Mouse (Mus musculus) retina, embryonic 14.5 days (tissue): Measurements from ENCODE around the gene Tcf7l2.
A peak's percentile ranks its signal among the peaks of the same experiment; 100 is the strongest.

Experiments
- DNase-seq: peaks from one replicate; pipeline ENCODE4 v3.0.0-alpha.2; 2015; ENCODE audit warnings: low spot score

Tcf7l2 gene

GRCm38 (mm10) chr19:55941253-55942125 lies 199.9 kb downstream of the Tcf7l2 start:
- no peak for DNase-seq

- no peak for DNase-seq
Observed at GRCm38 (mm10) chr19:55951397-55951796, 209.8 kb downstream of the Tcf7l2 start.

GRCm38 (mm10) chr19:55953207-55953606 lies 211.6 kb downstream of the Tcf7l2 start:
- no peak for DNase-seq

DNA sequence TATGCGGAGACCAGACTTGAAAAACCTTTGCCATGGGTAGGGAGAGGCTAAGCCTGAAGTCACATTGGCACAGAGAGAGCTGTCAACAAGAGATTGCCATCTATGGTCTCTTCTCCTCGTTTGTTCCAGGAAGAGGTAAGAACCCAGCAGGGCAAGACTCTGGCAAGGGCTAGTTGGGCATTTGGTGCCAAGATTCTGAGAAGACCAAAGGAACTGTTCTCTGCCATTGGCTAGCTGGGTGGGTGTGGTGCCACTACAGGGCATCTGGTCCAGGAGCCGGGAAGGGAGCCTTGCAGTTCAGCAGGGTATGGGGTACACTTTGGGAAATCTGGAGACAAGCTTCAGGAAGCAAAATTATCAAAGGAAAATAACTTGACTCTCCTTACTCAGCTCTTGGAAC lies 213.5 kb downstream of the Tcf7l2 start:
- no peak for DNase-seq

DNA sequence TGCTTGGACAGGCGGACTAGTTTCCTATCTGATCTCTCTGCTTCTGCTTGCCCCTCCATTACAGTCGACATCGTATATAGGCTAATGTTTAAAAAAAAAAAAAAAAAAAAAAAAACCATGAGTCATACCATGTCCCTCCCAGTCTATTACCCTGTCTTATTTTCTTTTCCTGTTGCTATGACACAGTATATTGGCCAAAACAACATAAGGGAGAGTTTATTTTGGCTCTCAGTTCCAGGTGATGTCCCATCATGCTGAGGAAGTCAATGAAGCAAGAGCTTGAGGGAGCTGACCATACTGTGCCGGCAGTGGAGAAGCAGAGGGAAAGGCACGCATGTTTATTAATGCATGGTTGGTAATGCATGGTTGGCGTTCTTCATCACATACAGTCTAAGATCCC lies 215.1 kb downstream of the Tcf7l2 start:
- DNase-seq = no peak

- no peak for DNase-seq
Observed at GRCm38 (mm10) chr19:55964421-55964820, 222.8 kb downstream of the Tcf7l2 start.

DNA sequence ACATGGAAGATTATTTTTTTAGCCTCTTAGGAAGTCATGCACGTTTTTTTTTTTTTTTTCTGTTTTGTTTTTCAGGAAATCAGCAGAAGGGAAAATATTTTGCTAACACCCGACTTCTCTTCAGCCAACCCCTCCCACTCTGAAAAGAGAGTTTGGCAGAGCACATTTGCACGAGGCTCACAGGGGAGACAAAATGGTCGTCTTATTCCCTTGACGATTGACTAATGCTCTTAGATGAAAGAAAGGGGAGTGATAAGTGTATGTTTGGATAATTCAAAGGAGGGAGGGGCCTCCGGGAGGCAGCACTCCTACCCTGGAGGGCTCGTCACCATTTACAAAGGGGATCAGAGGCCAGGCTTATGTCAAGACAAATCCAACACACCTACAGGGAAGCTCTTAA lies 224.4 kb downstream of the Tcf7l2 start:
- no peak for DNase-seq

DNA sequence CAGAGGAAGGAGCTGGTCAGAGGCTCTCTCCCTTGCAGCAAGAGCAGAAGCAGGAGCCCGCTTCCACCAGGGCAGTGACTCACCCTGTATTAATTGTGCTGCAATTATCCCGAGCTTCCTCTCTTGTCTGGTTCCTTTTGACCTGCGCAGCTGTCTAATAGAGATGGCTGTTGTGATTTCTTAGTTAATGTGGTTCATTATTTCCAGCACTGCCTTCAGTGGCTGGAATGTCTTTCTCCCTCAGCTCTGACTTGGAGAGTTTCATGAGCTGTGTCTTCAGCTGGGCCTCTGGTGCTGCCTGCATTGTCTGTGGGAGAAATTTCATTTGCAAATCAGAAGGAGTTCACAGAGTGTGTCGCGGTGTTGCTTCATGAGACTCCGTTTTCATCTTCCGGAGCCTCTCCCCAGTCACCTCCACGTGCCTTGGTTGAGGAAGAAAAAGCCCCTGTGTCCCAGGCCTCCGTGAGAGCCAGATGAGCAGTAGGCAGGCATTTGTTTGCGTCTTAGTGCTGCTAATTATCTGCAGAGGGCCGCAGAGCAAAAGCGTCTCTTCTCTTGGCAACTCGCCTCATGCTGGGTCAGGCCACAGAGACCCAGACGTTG lies 228.4 kb downstream of the Tcf7l2 start:
- DNase-seq = peak; percentile 73

- no peak for DNase-seq
Observed at GRCm38 (mm10) chr19:55976073-55976472, 234.5 kb downstream of the Tcf7l2 start.
